In the genomic region with DNA sequence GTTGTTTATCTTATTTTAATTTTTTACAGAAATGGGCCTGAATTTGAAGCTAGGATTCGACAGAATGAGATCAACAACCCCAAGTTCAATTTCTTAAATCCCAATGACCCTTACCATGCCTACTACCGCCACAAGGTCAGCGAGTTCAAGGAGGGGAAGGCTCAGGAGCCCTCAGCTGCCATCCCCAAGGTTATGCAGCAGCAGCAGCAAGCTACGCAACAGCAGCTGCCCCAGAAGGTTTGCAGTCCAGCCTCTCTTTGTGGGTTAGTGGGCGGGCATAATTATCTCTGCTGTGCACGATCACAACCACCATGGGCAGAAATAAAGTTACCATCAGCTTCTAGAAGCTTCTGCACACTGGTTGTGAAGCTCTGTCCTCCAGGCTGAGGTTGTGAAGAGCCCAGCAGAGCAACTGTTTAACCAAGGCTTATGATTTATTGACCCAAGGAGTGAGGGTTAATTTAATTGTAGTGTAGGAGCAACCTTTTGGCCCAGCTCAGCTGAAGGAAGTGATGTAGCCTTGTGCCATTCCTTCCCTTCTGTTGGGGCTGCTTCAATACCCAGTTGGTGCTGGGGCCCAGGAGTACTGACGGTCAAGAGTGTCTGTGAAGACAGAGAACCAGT, we compare ENCODE assay signal across 24 mouse cellular contexts.
"Had no signal": no experiment of that assay in that cellular context is flagged by ENCODE, and none has a peak within 500 bp of the region (broad histone marks: within the 10 kb centered on the region; RNA-seq: fewer than 3 reads in every experiment).

No protein-coding gene starts in this region.

- ATAC-seq: hindbrain, postnatal 0 days had no signal

- H3K4me2 ChIP-seq: heart, embryonic 11.5 days; heart, embryonic 13.5 days; heart, embryonic 15.5 days; hindbrain, embryonic 13.5 days; hindbrain, embryonic 15.5 days; kidney, embryonic 15.5 days; limb, embryonic 13.5 days; limb, embryonic 15.5 days; liver, embryonic 11.5 days had no signal

- H3K4me3 ChIP-seq: heart, adult 2 months; heart, embryonic 13.5 days; heart, embryonic 15.5 days; hindbrain, embryonic 13.5 days; hindbrain, embryonic 15.5 days; kidney, embryonic 15.5 days; limb, embryonic 13.5 days; limb, embryonic 15.5 days had no signal

- H3K9me3 ChIP-seq: heart, embryonic 13.5 days; heart, embryonic 15.5 days; hindbrain, embryonic 13.5 days; hindbrain, embryonic 15.5 days; kidney, embryonic 15.5 days; limb, embryonic 13.5 days; limb, embryonic 15.5 days had no signal

- H3K9ac ChIP-seq: heart, embryonic 13.5 days; heart, embryonic 15.5 days; hindbrain, embryonic 13.5 days; hindbrain, embryonic 15.5 days; kidney, embryonic 15.5 days; limb, embryonic 13.5 days; limb, embryonic 15.5 days; liver, embryonic 14.5 days had no signal

- H3K27me3 ChIP-seq: heart, embryonic 13.5 days; heart, embryonic 15.5 days; hindbrain, embryonic 13.5 days; hindbrain, embryonic 15.5 days; kidney, embryonic 15.5 days; limb, embryonic 13.5 days; limb, embryonic 15.5 days had no signal

- H3K27ac ChIP-seq: heart, adult 2 months; heart, embryonic 13.5 days; heart, embryonic 15.5 days; hindbrain, embryonic 13.5 days; hindbrain, embryonic 15.5 days; hindbrain, postnatal 0 days; kidney, embryonic 15.5 days; kidney, postnatal 0 days; limb, embryonic 13.5 days; limb, embryonic 15.5 days; liver, embryonic 14.5 days had no signal

- DNase-seq: gastrocnemius, postnatal 14 days; gastrocnemius, postnatal 36 days; heart, adult 11 months; heart, adult 2 months; heart, postnatal 14 days; heart, postnatal 36 days; kidney, adult 11 months; kidney, adult 8-10 months; kidney, postnatal 14 days; layer of hippocampus, adult 9-11 months; layer of hippocampus, postnatal 36 days; left cerebral cortex, postnatal 4 days had no signal
